ENCODE assay signal across 8 mouse cellular contexts in the genomic region with DNA sequence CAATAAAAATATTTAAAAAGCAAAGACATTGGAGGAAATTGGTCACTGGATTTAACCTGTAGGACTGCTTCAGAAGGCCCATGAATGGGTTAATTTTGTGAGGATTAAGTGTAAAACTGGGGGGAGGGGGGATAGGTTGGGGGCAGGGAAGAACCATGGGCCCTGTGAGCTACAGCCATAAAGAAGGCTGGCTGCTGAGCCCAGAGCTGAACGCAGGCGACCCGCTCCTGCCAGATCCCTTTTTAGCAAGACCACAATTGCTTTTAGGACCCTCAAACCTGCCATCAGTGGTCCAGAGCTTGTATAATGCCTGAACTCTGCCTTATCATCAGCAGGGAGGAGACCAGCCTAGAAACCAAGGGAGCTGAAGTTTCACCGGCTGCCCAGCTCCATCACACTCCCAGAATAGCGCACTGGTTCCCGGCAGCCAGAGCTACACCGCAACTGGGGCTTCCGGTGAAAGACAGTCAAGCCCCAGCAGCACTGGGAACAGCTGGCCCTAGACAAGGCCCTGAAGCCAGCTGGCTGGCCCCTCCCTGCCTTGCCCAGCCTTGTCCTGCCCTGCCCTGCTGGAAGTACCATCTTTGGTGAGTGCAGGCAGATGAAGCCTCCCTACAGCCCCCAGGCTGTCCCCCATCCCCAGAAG. TPM values are rescaled to one million over a fixed set of nuclear protein-coding genes. Genes with fewer than 3 reads are reported as not detected.
A peak's percentile ranks its signal among the peaks of the same experiment; 100 is the strongest.
DNase-seq lines count a peak whose midpoint lies in the region; ATAC-seq and TF ChIP-seq lines count a peak whose summit lies in the region.
"Had no signal": no experiment of that assay in that cellular context is flagged by ENCODE, and none has a peak within 500 bp of the region (broad histone marks: within the 10 kb centered on the region; RNA-seq: fewer than 3 reads in every experiment).

No protein-coding gene starts in this region.

- peak overlapping the region; percentile 79 for H3K27ac ChIP-seq in limb, embryonic 14.5 days (replicated peaks; ENCODE audit: low read depth, low read length)

- no peak for TF ChIP-seq POLR2A in limb, embryonic 14.5 days (IDR thresholded peaks at IDR 0.05; ENCODE audit: borderline replicate concordance, extremely low read depth, insufficient read depth, insufficient read length)

- H3K4me1 ChIP-seq in limb, embryonic 14.5 days (ENCODE audit: control insufficient read depth, insufficient read depth, low read length), result peaks cover 14% of the 10 kb centered on the region

- H3K9ac ChIP-seq in limb, embryonic 14.5 days (ENCODE audit: low read depth, low read length, severe bottlenecking), result peak overlapping the region; percentile 26; the same call in 1 of the 2 replicates

- H3K36me3 ChIP-seq in limb, embryonic 14.5 days (ENCODE audit: control insufficient read depth, insufficient read depth, low read length), result no peaks in the 10 kb centered on the region

- no peaks in the 10 kb centered on the region for H3K27me3 ChIP-seq in limb, embryonic 14.5 days (ENCODE audit: control insufficient read depth, insufficient read depth, low read length)

- no peak overlapping the region for H3K4me3 ChIP-seq in limb, embryonic 14.5 days (replicated peaks; ENCODE audit: low read length)

- peak overlapping the region; percentile 31; the same call in 1 of the 2 replicates for H3K4me2 ChIP-seq in limb, embryonic 14.5 days (replicated peaks; ENCODE audit: low read depth, low read length, severe bottlenecking)

- no peaks in the 10 kb centered on the region for H3K9me3 ChIP-seq in limb, embryonic 14.5 days (ENCODE audit: control insufficient read depth, low read length)

- WGBS in limb, embryonic 14.5 days, result 6% methylated on average over 8 of the region's 8 CpGs

- DNase-seq in retina, postnatal 1 day, result peak; percentile 64
- no peak for DNase-seq in retina, embryonic 14.5 days (ENCODE audit: low spot score)
- DNase-seq in limb, embryonic 14.5 days (ENCODE audit: low spot score), result peak; percentile 69
- DNase-seq in urinary bladder, postnatal 4 days (ENCODE audit: low spot score in 2 of 2), result no peak
- no peak for DNase-seq in ovary, postnatal 10 days (ENCODE audit: low spot score)
- no peak for DNase-seq in spleen, postnatal 14 days (ENCODE audit: low spot score in 2 of 2)

- peak; percentile 72 for ATAC-seq in granulocyte monocyte progenitor cell, adult 5-6 weeks (replicated peaks; ENCODE audit: poor library complexity, severe bottlenecking)
- peak; percentile 91 for ATAC-seq in limb, embryonic 14.5 days (ENCODE audit: low FRiP score, low read depth)

RNA-seq across cellular contexts. Expression of gene Gprc5c, which starts 7.0 kb away (rescaled TPM):
- not detected in 2 replicates for total RNA-seq in granulocyte monocyte progenitor cell, adult 5-6 weeks (2014; fragmentation: Nextera tagmentation)
- not detected in 2 replicates for total RNA-seq in granulocyte monocyte progenitor cell, adult 5-6 weeks (2017)
- 34.1 and 48.8 TPM in 2 replicates for polyA plus RNA-seq in limb, embryonic 14.5 days (2012; rRNA removed)
- 35.5 and 42.3 TPM in 2 replicates for polyA plus RNA-seq in limb, embryonic 14.5 days (2014; fragmentation: Nextera tagmentation; extraction: Ambion mirVana)

RNA-seq across cellular contexts. Expression of gene Gpr142, which starts 45.2 kb away (rescaled TPM):
- not detected in 2 replicates for total RNA-seq in granulocyte monocyte progenitor cell, adult 5-6 weeks (2014; fragmentation: Nextera tagmentation)
- not detected in 2 replicates for total RNA-seq in granulocyte monocyte progenitor cell, adult 5-6 weeks (2017)
- 0.19 TPM in 1 of 2 replicates, not detected in the other for polyA plus RNA-seq in limb, embryonic 14.5 days (2012; rRNA removed)
- not detected in 2 replicates for polyA plus RNA-seq in limb, embryonic 14.5 days (2014; fragmentation: Nextera tagmentation; extraction: Ambion mirVana)
- polyA plus RNA-seq: liver, embryonic 16.5 days had no signal

RNA-seq across cellular contexts. Expression of gene Cd300a, which starts 45.9 kb away (rescaled TPM):
- total RNA-seq in granulocyte monocyte progenitor cell, adult 5-6 weeks (2014; fragmentation: Nextera tagmentation), result 11.4 and 12.6 TPM in 2 replicates
- total RNA-seq in granulocyte monocyte progenitor cell, adult 5-6 weeks (2017), result 14.3 and 20.8 TPM in 2 replicates
- polyA plus RNA-seq in limb, embryonic 14.5 days (2012; rRNA removed), result 2.2 and 3.1 TPM in 2 replicates
- polyA plus RNA-seq in limb, embryonic 14.5 days (2014; fragmentation: Nextera tagmentation; extraction: Ambion mirVana), result 1.2 and 1.5 TPM in 2 replicates

RNA-seq across cellular contexts. Expression of gene Btbd17, which starts 48.2 kb away (rescaled TPM):
- total RNA-seq in granulocyte monocyte progenitor cell, adult 5-6 weeks (2014; fragmentation: Nextera tagmentation), result 0.54 TPM in 1 of 2 replicates, not detected in the other
- not detected in 2 replicates for total RNA-seq in granulocyte monocyte progenitor cell, adult 5-6 weeks (2017)
- 2.7 and 3.2 TPM in 2 replicates for polyA plus RNA-seq in limb, embryonic 14.5 days (2012; rRNA removed)
- 1.00 and 1.4 TPM in 2 replicates for polyA plus RNA-seq in limb, embryonic 14.5 days (2014; fragmentation: Nextera tagmentation; extraction: Ambion mirVana)
- polyA plus RNA-seq: liver, embryonic 16.5 days had no signal

Comparison
In these comparisons a context has a peak if more than half of its experiments do, and no peak if none do; other contexts are left out.
1. DNase-seq: peak in retina, postnatal 1 day (single experiment) and limb, embryonic 14.5 days (single experiment); none in retina, embryonic 14.5 days (single experiment), urinary bladder, postnatal 4 days (0 of 2), ovary, postnatal 10 days (single experiment) and spleen, postnatal 14 days (0 of 2).